16 mouse cellular contexts compared by ENCODE assay signal in genomic region chr17:43025048-43025447, GRCm38 (mm10). TPM values are rescaled to one million over a fixed set of nuclear protein-coding genes. Genes with fewer than 3 reads are reported as not detected.
DNase-seq lines count a peak whose midpoint lies in the region; ATAC-seq and TF ChIP-seq lines count a peak whose summit lies in the region.
"Had no signal": no experiment of that assay in that cellular context is flagged by ENCODE, and none has a peak within 500 bp of the region (broad histone marks: within the 10 kb centered on the region; RNA-seq: fewer than 3 reads in every experiment).

No protein-coding gene starts in this region.

- H3K27ac ChIP-seq in lung, embryonic 15.5 days: no peak overlapping the region
- no peak overlapping the region for H3K27ac ChIP-seq in lung, postnatal 0 days (ENCODE audit: low read length)
- H3K27ac ChIP-seq in liver, embryonic 13.5 days: peak overlapping the region; percentile 98
- H3K27ac ChIP-seq in stomach, embryonic 16.5 days (ENCODE audit: low read length): no peak overlapping the region
- H3K27ac ChIP-seq: embryonic facial prominence, embryonic 13.5 days; forebrain, embryonic 12.5 days had no signal

- no peak for DNase-seq in lung, postnatal 0 days (ENCODE audit: low spot score)
- peak; percentile 74 for DNase-seq in liver, embryonic 13.5 days
- no peak for DNase-seq in kidney, adult 11 months
- DNase-seq in left cerebral cortex, postnatal 10 days (ENCODE audit: extremely low spot score in 1 of 2, low spot score in 2 of 2): no peak
- DNase-seq: adrenal gland, postnatal 36 days; cerebellum, adult 9-11 months; gastrocnemius, postnatal 36 days; kidney, postnatal 10 days; right cerebral cortex, postnatal 14 days; thymus, adult 2 months had no signal

- no peaks in the 10 kb centered on the region for H3K9me3 ChIP-seq in lung, embryonic 15.5 days
- no peaks in the 10 kb centered on the region for H3K9me3 ChIP-seq in lung, postnatal 0 days (ENCODE audit: low read length)
- H3K9me3 ChIP-seq in erythroblast, embryonic 14.5 days (ENCODE audit: control insufficient read depth, low read length): no peaks in the 10 kb centered on the region
- H3K9me3 ChIP-seq in liver, embryonic 13.5 days (replicated peaks): no peaks in the 10 kb centered on the region
- no peaks in the 10 kb centered on the region for H3K9me3 ChIP-seq in stomach, embryonic 16.5 days (replicated peaks; ENCODE audit: control insufficient read depth, low read length)
- H3K9me3 ChIP-seq: embryonic facial prominence, embryonic 13.5 days; forebrain, embryonic 12.5 days; megakaryocyte, embryonic 14.5 days had no signal

- intact Hi-C loops in left cerebral cortex, postnatal 10 days (cut with DNase I): no loop called here

- no peaks in the 10 kb centered on the region for H3K36me3 ChIP-seq in lung, embryonic 15.5 days
- H3K36me3 ChIP-seq in lung, postnatal 0 days (ENCODE audit: insufficient read depth, low read length): no peaks in the 10 kb centered on the region
- H3K36me3 ChIP-seq in erythroblast, embryonic 14.5 days (ENCODE audit: control insufficient read depth): peaks cover 80% of the 10 kb centered on the region
- H3K36me3 ChIP-seq in liver, embryonic 13.5 days: peaks cover 25% of the 10 kb centered on the region
- H3K36me3 ChIP-seq in stomach, embryonic 16.5 days (ENCODE audit: control insufficient read depth, insufficient read depth, low read length): no peaks in the 10 kb centered on the region
- H3K36me3 ChIP-seq: embryonic facial prominence, embryonic 13.5 days had no signal

- TF ChIP-seq CTCF in lung, postnatal 0 days (IDR thresholded peaks at IDR 0.05): no peak

- no peak overlapping the region for H3K4me2 ChIP-seq in lung, embryonic 15.5 days
- no peak overlapping the region for H3K4me2 ChIP-seq in lung, postnatal 0 days (replicated peaks; ENCODE audit: low read depth, low read length)
- peak overlapping the region; percentile 64 for H3K4me2 ChIP-seq in liver, embryonic 13.5 days
- no peak overlapping the region for H3K4me2 ChIP-seq in stomach, embryonic 16.5 days (ENCODE audit: low read depth, low read length)
- H3K4me2 ChIP-seq: embryonic facial prominence, embryonic 13.5 days; forebrain, embryonic 12.5 days had no signal

- H3K4me1 ChIP-seq in lung, embryonic 15.5 days: no peaks in the 10 kb centered on the region
- H3K4me1 ChIP-seq in lung, postnatal 0 days (ENCODE audit: insufficient read depth, low read depth, low read length): no peaks in the 10 kb centered on the region; the same call in 1 of the 2 replicates
- peaks cover 95% of the 10 kb centered on the region for H3K4me1 ChIP-seq in erythroblast, embryonic 14.5 days (ENCODE audit: control insufficient read depth)
- peaks cover 95% of the 10 kb centered on the region for H3K4me1 ChIP-seq in liver, embryonic 13.5 days (replicated peaks)
- H3K4me1 ChIP-seq in stomach, embryonic 16.5 days (ENCODE audit: control insufficient read depth, insufficient read depth, low read length): 0 out of 2 replicates have a peak, but pooled peaks cover 5% of the 10 kb centered on the region
- H3K4me1 ChIP-seq: embryonic facial prominence, embryonic 13.5 days; forebrain, embryonic 12.5 days had no signal

- H3K4me3 ChIP-seq in lung, embryonic 15.5 days: no peak overlapping the region
- no peak overlapping the region for H3K4me3 ChIP-seq in lung, postnatal 0 days (ENCODE audit: low read depth, low read length)
- H3K4me3 ChIP-seq in erythroblast, embryonic 14.5 days (replicated peaks): peak overlapping the region; percentile 57
- peak overlapping the region; percentile 41 for H3K4me3 ChIP-seq in liver, embryonic 13.5 days (replicated peaks)
- no peak overlapping the region for H3K4me3 ChIP-seq in stomach, embryonic 16.5 days (replicated peaks; ENCODE audit: low read length)
- H3K4me3 ChIP-seq: embryonic facial prominence, embryonic 13.5 days; forebrain, embryonic 12.5 days; megakaryocyte, embryonic 14.5 days had no signal

- ATAC-seq in lung, embryonic 15.5 days (ENCODE audit: borderline replicate concordance, extremely low read depth, low FRiP score, low TSS enrichment): peak; percentile 46; the same call in 1 of the 2 replicates
- ATAC-seq in lung, postnatal 0 days: no peak
- ATAC-seq in liver, embryonic 13.5 days (ENCODE audit: low read depth): peak; percentile 99
- peak; percentile 41 for ATAC-seq in stomach, embryonic 16.5 days (ENCODE audit: insufficient read depth, low FRiP score)

- 80% methylated on average over 6 of the region's 6 CpGs for WGBS in lung, embryonic 15.5 days
- WGBS in lung, postnatal 0 days: 87% methylated on average over 6 of the region's 6 CpGs
- 22% methylated on average over 6 of the region's 6 CpGs for WGBS in liver, embryonic 13.5 days (ENCODE audit: insufficient replicate concordance)
- WGBS in stomach, embryonic 16.5 days: 84% methylated on average over 6 of the region's 6 CpGs

- H3K27me3 ChIP-seq in lung, embryonic 15.5 days: no peaks in the 10 kb centered on the region
- H3K27me3 ChIP-seq in lung, postnatal 0 days (replicated peaks; ENCODE audit: insufficient read depth, low read length): no peaks in the 10 kb centered on the region
- H3K27me3 ChIP-seq in erythroblast, embryonic 14.5 days (ENCODE audit: control insufficient read depth): no peaks in the 10 kb centered on the region
- no peaks in the 10 kb centered on the region for H3K27me3 ChIP-seq in liver, embryonic 13.5 days
- no peaks in the 10 kb centered on the region for H3K27me3 ChIP-seq in stomach, embryonic 16.5 days (ENCODE audit: control insufficient read depth, insufficient read depth, low read length)
- H3K27me3 ChIP-seq: embryonic facial prominence, embryonic 13.5 days; forebrain, embryonic 12.5 days; megakaryocyte, embryonic 14.5 days had no signal

- no peak overlapping the region for H3K9ac ChIP-seq in lung, embryonic 15.5 days
- no peak overlapping the region for H3K9ac ChIP-seq in lung, postnatal 0 days (replicated peaks; ENCODE audit: low read depth)
- H3K9ac ChIP-seq in liver, embryonic 13.5 days: peak overlapping the region; percentile 74
- H3K9ac ChIP-seq in stomach, embryonic 16.5 days (ENCODE audit: low read length): no peak overlapping the region
- H3K9ac ChIP-seq: embryonic facial prominence, embryonic 13.5 days; forebrain, embryonic 12.5 days had no signal

- TF ChIP-seq EP300 in lung, postnatal 0 days (IDR thresholded peaks at IDR 0.05): no peak

RNA-seq across cellular contexts. Expression of gene Tnfrsf21, which starts 8.7 kb away (rescaled TPM):
- 41.9 and 44.2 TPM in 2 replicates for polyA plus RNA-seq in lung, embryonic 15.5 days (2015; fragmentation: Nextera tagmentation; extraction: Ambion mirVana)
- 27.6 and 40.2 TPM in 2 replicates for polyA plus RNA-seq in lung, postnatal 0 days (2015; fragmentation: Nextera tagmentation; extraction: Ambion mirVana)
- polyA plus RNA-seq in erythroblast, embryonic 14.5 days (2012): 4.9 and 5.3 TPM in 2 replicates
- 25.6 and 28.7 TPM in 2 replicates for polyA plus RNA-seq in liver, embryonic 13.5 days (2015; fragmentation: Nextera tagmentation; extraction: Ambion mirVana)
- 33.9 and 38.8 TPM in 2 replicates for polyA plus RNA-seq in stomach, embryonic 16.5 days (2015; fragmentation: Nextera tagmentation; extraction: Ambion mirVana)
- total RNA-seq in left cerebral cortex, postnatal 10 days (2021): 10 to 100 TPM; 78.3 to 79.0 TPM

Comparison
In these comparisons a context has a peak if more than half of its experiments do, and no peak if none do; other contexts are left out.
1. H3K4me3 ChIP-seq: peak in erythroblast, embryonic 14.5 days (single experiment) and liver, embryonic 13.5 days (single experiment); none in lung, embryonic 15.5 days (single experiment), lung, postnatal 0 days (single experiment) and stomach, embryonic 16.5 days (single experiment).